Mouse (Mus musculus) adipocyte (in vitro differentiated cells): ENCODE data around the gene Rbm19.

Experiments
- DNase-seq: peaks from one replicate; pipeline ENCODE4 v3.0.0-alpha.2; 2016; ENCODE audit warnings: low spot score

The Rbm19 gene

GRCm38 (mm10) chr5:120165061-120165942, 49.0 kb downstream of the Rbm19 start:
- DNase-seq: no peak

GRCm38 (mm10) chr5:120167787-120168325, 51.6 kb downstream of the Rbm19 start:
- DNase-seq: no peak

DNA sequence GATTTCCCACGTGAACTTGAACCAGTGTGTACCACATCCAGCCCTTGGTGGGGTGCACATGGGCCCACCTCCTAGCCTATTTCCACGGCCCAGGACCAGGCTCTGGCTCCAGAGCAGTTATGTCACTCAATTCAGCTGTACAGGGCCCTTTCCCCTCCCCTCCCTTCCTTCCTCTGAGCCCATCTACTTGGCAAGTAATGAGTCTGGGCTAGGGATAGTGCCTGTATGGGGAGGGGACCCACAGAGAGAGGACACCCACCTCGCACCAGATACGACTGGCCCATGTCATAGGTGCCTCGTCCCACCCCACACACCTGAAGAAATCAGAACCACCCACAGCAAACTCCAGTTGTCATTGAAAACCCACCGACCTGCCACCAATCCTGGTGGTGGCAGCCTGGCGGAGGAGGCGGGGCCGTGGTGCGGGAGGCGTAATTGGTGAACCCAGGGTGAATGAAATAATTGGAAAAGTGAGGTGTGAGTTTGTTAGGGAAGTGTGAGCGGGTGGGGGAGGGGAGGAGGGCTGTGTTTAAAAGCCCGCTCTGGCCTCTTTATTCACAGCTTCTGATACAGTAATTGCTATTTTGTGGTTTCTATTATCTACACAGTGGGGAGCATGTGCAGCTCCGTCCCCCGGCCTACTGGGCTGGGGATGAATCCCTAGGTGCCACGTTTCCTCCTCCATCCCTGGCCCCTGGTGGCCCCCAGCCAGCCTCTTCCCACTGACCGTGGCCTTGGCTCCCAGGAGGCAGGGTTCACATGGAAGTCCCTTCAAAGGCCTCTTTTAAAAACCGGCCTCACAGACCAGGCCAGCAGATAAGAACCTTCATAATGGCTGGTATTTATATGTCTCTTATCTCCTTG, 55.8 kb downstream of the Rbm19 start:
- no peak for DNase-seq

DNA sequence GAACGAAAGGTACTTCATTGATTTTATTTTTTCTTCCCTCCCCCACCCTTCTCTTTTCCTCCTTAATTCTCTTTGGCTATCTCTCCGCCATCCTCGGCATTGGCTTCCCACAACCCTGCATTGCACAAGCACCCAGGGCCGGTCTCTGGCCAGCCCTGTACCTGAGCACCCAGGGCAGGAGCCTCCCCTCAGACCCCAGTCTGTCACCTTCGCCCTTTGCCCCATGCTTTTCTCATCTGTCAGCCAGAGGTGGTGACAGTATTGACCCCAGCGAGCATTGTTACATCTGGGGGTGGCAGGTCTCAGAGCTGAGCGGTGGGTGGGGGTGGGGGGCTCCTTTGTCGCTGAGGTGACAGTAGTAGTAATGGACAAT, 56.5 kb downstream of the Rbm19 start:
- DNase-seq: no peak

DNA sequence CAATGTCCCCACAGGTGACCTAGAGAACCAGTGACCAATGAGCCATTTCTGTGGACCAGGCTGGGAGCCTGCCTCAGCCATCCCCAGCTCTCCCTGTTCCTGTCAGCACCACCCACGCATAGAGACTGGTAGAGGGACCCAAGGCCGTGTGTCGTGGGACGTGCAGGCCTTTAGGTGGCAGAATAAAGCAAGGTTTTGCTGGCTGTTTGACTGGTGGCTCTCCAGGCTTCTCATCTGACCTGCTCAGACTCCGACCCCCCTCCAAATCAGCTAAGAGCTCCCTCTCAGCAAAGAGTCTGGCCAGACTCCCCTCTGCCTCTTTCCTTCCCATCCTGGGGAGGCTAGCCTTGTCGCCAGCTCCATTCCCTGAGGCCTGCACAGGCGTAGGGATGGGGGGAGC, 58.1 kb downstream of the Rbm19 start:
- no peak for DNase-seq

DNA sequence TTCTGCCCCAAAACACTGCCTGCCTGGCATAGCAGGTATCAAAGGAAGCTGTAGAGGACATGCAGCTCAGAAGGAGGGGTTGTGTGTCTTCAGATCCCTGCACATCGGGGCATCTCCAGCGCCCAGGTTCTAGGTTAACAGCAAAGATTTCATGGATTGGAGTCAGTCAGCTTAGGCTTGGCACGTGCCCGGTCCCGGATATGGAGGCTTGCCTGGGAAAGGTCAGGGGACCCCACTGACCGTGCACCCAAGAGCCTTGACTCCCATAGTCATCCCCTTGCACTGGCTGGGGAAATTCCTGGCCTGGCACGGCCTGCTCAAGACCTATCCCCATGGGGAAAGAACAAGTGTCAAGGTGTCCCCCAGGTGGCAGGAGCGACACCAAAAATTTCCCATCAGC, 59.0 kb downstream of the Rbm19 start:
- DNase-seq: no peak

- no peak for DNase-seq
Measured at GRCm38 (mm10) chr5:120176246-120177065, 60.2 kb downstream of the Rbm19 start.

GRCm38 (mm10) chr5:120177066-120177340, 60.7 kb downstream of the Rbm19 start:
- DNase-seq: no peak

GRCm38 (mm10) chr5:120180102-120180501, 63.8 kb downstream of the Rbm19 start:
- no peak for DNase-seq

DNA sequence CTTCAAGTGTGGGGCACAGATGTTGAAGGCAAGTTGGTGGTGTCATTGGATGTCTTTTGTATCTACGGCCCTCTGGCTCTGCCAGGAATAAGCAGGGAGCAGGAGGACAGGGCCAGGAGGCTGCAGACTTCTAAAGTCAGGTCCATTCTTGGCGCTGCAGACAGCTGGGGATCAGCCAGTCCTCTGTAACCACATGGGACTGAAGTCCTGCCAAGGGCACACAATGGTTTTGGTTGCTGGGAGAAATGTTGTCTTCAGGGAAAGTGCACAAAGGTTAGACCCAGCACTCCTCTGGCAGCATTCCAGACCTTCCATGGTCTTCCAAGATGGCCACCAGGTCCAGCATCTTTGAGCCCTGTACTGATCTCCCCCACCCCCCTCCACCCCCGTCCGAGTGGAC, 65.1 kb downstream of the Rbm19 start:
- DNase-seq: peak; percentile 86

- DNase-seq: no peak
Measured at GRCm38 (mm10) chr5:120183321-120183720, 67.1 kb downstream of the Rbm19 start.

- no peak for DNase-seq
Measured at GRCm38 (mm10) chr5:120183790-120184189, 67.5 kb downstream of the Rbm19 start.

DNA sequence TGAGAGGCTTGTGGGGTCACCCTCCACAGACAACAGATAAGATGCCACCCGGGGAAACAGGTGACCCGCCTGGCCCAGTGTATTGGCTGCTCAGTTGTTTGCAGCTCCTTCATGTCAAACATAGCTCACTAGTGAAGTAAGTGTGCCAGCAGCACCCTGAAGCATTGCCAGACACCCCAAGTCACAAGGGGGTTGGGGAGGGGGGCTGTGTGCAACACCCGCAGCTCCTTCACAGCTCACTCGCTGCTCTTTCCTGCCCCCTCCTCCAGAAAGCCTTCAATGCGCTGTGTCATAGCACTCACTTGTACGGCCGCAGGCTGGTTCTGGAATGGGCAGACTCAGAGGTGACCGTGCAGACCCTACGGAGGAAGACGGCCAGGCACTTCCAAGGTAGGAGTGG, 69.7 kb downstream of the Rbm19 start:
- DNase-seq: no peak

- DNase-seq: no peak
Measured at GRCm38 (mm10) chr5:120188541-120188940, 72.3 kb downstream of the Rbm19 start.

DNA sequence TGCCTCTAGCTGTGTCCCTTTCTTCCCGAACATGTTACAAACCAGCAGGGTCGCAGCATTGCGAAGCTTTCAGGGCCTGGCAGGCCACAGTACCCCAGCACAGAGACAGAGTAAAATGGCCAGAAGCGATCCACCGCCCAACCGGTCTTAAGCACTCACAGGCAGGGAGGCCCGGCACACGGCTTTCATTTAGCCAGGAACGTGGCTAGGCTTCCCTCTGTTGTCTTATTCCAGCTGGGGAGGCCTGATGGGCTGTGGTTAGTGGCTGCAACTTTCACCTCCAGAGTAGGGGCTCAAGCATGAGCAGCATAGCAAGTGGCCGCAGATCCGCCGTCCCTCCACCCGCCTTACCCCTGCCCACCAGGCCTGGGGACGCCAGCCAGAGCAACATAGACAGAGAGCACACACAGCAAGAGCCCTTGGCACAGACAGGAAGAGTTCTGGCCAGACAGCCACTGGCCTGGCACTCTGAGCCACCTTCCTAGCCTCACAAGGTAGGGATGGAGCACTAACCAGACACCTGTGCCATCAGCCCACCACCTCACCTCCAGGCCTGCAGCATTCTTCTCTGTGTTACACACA, 73.8 kb downstream of the Rbm19 start:
- DNase-seq: no peak

DNA sequence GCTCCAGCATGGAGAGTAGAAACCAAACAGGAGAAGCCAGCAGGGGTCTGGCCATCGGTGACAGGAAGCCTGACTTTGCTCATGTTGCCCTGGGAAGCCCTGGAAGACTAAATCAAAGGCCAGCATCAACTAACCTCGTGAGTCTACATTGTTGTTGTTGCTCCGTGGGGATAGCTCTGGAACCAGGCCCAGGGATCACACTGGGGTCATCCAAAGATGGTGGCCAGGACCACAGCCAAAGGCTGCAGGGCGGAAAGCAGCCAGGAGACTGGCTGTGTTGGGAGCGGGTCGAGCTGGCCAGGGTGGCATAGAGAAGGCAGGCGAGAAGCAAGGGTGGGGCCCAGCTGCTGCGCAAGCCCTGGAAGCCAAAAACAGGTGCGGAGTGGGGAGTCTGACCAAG, 75.4 kb downstream of the Rbm19 start:
- no peak for DNase-seq

DNA sequence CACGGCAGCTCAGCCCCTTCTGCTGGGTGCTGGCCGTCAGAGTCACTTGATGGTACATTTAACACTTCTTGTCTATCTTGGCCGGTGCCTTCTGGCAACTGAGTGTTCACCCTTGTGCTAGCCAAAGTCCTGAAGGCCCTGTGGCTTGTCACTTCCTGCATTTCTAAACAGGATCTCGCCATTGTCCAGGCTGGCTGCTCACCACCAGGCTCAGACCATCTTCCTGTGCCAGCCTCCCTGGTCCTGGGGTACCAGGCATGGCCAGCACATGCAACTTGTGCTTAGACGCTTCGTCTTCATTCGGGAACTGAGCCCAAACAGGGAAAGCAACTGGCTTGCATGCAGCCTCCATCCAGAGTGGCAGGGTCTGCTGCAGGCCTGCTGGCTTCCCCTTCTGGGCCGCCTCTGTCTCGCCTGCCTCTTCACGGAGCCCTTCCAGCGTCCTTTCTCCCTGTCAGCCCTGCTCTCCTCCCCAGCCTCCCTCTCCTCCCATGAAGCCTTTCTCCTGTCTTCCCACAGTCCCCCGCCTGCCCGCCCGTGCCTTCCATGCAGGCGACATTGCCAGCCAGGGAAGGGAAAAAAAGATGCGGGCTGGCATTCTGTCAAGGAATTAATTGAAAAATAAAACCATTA, 78.2 kb downstream of the Rbm19 start:
- no peak for DNase-seq

- no peak for DNase-seq
Measured at GRCm38 (mm10) chr5:120194948-120195347, 78.7 kb downstream of the Rbm19 start.

DNA sequence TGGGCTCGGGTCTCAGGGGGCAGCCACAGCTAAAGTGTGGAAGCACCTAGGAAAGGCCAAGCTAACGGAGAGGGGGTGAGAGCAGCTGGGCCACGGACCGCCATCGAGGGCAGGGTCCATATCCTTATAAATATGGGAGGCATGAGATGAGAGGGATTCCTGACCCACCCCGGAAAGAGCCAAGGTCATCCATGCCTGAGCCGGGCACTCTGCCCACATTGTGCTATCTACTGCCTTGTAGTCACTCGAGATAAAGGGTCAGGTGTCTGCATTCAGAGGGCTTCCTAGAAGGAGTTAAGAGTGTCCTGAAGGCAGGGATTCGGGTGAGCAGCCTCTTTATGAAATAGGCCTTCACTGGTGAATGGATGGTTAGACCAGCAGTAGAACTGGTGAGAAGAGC, 80.6 kb downstream of the Rbm19 start:
- DNase-seq: no peak

GRCm38 (mm10) chr5:120197813-120198387, 81.6 kb downstream of the Rbm19 start:
- no peak for DNase-seq

- no peak for DNase-seq
Measured at GRCm38 (mm10) chr5:120199865-120200264, 83.6 kb downstream of the Rbm19 start.
